Mouse (Mus musculus): Measurements from ENCODE around the gene Mlph. TPM values are rescaled to one million over a fixed set of nuclear protein-coding genes. Genes with fewer than 3 reads are reported as not detected.

Mlph gene
- polyA plus RNA-seq, 1 experiment from 2014 or later = not detected

DNA sequence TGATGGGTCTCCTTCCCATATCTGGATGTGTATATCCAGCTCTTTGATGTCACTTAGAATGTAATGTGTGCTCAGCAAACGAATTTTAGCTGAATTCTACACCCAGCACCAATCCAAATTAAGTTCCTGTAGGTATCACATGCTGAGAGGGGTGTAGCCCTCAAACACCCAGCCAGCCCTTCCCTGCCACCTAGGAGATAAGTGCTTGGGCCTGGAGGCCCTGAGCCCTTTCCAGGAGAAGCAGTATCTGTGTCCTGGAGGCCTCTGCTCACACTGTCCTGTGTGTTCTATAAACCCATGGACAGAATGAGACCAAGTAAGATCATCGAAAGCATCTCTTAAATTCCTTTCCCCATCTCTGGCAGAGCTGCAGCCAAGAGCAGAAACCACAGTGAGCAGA is 32.4 kb downstream of the Mlph start:
- peaks cover 16% of the 10 kb centered on the region; the same call in 1 of the 2 replicates for H3K4me1 ChIP-seq (replicated peaks)
- peak; percentile 78 for ATAC-seq (ENCODE audit: insufficient read depth)
- H3K4me2 ChIP-seq = peak overlapping the region; percentile 25; the same call in 1 of the 2 replicates
- H3K27me3 ChIP-seq = no peaks in the 10 kb centered on the region
- H3K27ac ChIP-seq (replicated peaks) = 0 out of 2 replicates have a peak overlapping the region, but pooled peaks have one; percentile 29
- 39% methylated on average over 2 of the region's 2 CpGs for WGBS (ENCODE audit: insufficient replicate concordance)
- no peaks in the 10 kb centered on the region for H3K36me3 ChIP-seq (replicated peaks)
- no peak overlapping the region for H3K4me3 ChIP-seq (replicated peaks)
- no peak overlapping the region for H3K9ac ChIP-seq
- no peaks in the 10 kb centered on the region for H3K9me3 ChIP-seq (replicated peaks)

DNA sequence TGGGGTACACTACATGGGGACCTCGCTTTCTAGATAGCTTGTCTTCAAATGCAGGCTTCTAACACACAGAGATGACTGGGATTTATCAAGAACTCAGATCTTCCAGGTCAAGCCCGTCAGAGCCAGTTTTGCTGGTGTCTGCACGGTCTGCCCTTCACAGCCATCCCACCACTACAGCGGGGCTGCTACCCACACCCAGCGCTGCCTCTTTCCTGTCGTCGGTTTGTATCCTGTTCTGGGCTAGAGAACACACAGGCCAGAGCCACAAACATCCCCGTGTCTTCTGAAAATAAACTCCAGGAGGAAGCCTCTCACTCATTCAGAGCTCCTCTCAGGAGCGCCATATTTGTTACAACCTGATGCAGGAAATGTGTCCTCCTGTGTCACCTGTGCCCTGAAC is 34.4 kb downstream of the Mlph start:
- Histone ChIP-seq H3K4me2 (no peak overlapping the region), H3K4me1 (replicated peaks) (peaks cover 16% of the 10 kb centered on the region; the same call in 1 of the 2 replicates), H3K4me3 (replicated peaks) (no peak overlapping the region), H3K27me3 (no peaks in the 10 kb centered on the region), H3K9ac (no peak overlapping the region), H3K27ac (replicated peaks) (no peak overlapping the region), H3K9me3 (replicated peaks) (no peaks in the 10 kb centered on the region), H3K36me3 (replicated peaks) (no peaks in the 10 kb centered on the region)
- 15% methylated on average over 9 of the region's 9 CpGs for WGBS (ENCODE audit: insufficient replicate concordance)
- ATAC-seq (ENCODE audit: insufficient read depth) = no peak

DNA sequence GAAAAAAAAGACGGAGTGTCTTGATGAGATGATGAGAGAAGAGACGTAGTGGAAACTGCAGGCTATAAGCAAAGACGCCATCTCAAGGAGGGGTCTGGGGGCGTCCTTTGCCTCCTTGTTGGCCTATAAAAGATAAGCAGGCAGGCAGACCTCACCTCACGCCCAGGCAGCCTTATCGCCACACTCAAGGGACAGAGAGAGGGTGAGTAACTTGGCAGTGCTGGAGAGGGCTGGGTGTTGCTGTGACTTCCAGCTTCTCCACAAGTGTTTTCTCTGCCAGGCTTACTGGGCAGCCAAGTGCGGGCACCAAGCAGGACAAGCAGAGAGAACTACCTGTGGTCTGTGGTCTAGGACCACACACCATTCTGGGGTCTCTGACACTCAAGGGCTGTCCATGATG is 36.8 kb downstream of the Mlph start:
- no peaks in the 10 kb centered on the region for H3K9me3 ChIP-seq (replicated peaks)
- H3K9ac ChIP-seq = no peak overlapping the region
- no peaks in the 10 kb centered on the region for H3K27me3 ChIP-seq
- H3K36me3 ChIP-seq (replicated peaks) = no peaks in the 10 kb centered on the region
- ATAC-seq (ENCODE audit: insufficient read depth) = no peak; the same call in 1 of the 2 replicates
- no peak overlapping the region for H3K27ac ChIP-seq (replicated peaks)
- 50% methylated on average over 7 of the region's 7 CpGs for WGBS (ENCODE audit: insufficient replicate concordance)
- no peak overlapping the region for H3K4me3 ChIP-seq (replicated peaks)
- peaks cover 16% of the 10 kb centered on the region; the same call in 1 of the 2 replicates for H3K4me1 ChIP-seq (replicated peaks)
- no peak overlapping the region for H3K4me2 ChIP-seq

DNA sequence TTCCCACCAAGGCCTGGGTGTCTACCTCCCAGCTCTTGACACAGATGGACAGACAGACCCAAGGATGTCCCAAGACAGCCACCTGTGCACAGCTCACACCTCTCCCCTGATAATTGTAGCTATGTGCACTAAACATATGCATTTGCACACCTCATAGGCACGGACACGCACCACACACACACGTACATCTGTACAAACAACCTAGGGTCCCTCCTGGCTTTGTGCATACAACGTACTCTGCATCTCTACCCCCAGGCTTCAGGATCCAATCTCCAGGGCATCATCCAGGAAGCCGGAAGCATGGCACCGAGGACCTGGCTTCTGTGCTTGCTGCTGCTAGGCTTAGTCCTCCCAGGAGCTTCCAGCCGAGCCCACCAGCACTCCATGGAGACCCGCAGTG is 37.9 kb downstream of the Mlph start, which contains the start of gene Prlh:
Gene Prlh (plus strand): TSS at position 301 of the 400 bp plus-strand sequence.
- no peak within 1 kb of the TSS for H3K4me2 ChIP-seq

DNA sequence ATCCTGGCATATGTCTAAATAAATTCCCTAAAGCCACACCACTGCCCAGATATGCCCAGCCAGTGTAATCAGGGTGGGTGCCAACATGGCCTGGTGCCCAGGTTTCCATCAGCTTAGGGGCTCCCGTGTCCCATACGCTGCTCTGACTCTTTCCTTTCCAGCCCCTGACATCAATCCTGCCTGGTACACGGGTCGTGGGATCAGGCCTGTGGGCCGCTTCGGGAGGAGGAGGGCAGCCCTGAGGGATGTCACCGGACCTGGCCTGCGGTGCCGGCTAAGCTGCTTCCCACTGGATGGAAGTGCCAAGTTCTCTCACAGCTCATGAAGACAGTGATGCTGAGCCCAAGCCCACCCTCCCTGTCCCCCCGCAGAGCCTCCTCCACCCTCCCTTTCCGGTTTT is 38.8 kb downstream of the Mlph start:
- Histone ChIP-seq H3K36me3 (replicated peaks) (no peaks in the 10 kb centered on the region), H3K4me1 (replicated peaks) (peaks cover 9% of the 10 kb centered on the region; the same call in 1 of the 2 replicates), H3K9me3 (replicated peaks) (no peaks in the 10 kb centered on the region), H3K27me3 (no peaks in the 10 kb centered on the region), H3K27ac (replicated peaks) (no peak overlapping the region), H3K9ac (no peak overlapping the region), H3K4me3 (replicated peaks) (no peak overlapping the region), H3K4me2 (no peak overlapping the region)
- ATAC-seq (ENCODE audit: insufficient read depth) = no peak
- 65% methylated on average over 11 of the region's 11 CpGs for WGBS (ENCODE audit: insufficient replicate concordance)

More for the DNA sequence above, 37.9 kb downstream of the Mlph start, which contains the start of gene Prlh:
- WGBS (ENCODE audit: insufficient replicate concordance) = 75% methylated on average over 8 of the region's 8 CpGs
- H3K9me3 ChIP-seq (replicated peaks) = no peaks in the 10 kb centered on the region
- ATAC-seq (ENCODE audit: insufficient read depth) = no peak
- no peak within 1 kb of the TSS for H3K4me3 ChIP-seq (replicated peaks)
- H3K27ac ChIP-seq (replicated peaks) = no peak within 1 kb of the TSS
- H3K27me3 ChIP-seq = no peaks in the 10 kb centered on the region
- H3K36me3 ChIP-seq (replicated peaks) = no peaks in the 10 kb centered on the region
- H3K9ac ChIP-seq = no peak within 1 kb of the TSS
- H3K4me1 ChIP-seq (replicated peaks) = peaks cover 9% of the 10 kb centered on the region; the same call in 1 of the 2 replicates

DNA sequence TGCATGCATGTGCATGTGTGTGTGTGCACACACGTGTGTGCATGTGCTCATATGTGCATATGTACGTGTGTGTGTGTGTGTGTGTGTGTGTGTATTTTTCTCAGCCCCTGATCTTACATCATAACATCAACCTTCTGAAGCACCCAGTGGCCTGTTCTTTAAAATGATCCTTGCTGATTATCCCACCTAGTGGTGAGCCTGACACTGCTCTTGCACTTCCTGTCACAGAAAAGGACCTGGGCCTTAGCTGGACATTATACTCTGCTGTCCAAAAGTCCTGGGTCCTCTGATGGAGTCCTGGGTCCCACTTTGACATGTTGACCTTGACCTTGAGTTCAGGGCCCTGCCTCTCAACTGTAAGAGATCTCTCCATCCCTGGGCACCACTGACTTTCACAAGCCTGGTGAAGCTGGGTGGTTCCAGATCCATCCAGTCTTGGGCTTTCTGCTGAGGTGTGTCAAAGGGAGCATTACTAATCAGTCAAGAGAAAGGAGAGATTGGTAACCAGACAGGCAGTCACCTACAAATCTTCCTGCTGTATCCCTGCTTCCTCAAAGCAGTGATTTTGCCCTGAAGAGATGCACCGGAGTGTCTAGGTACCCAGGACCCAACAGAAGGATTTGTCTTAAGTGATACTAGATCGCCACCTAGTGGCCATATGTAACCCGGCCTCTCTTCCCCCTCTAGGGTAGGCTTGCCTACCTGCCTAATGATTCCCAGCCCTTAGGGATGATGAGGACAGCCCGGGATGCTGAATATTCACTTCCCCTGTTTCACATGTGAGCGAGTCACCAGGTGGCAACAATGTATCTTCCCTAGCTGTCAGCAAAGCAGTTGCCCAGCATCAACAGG is 41.6 kb downstream of the Mlph start:
- WGBS (ENCODE audit: insufficient replicate concordance) = 27% methylated on average over 7 of the region's 7 CpGs
- no peak overlapping the region for H3K9ac ChIP-seq
- no peak overlapping the region for H3K27ac ChIP-seq (replicated peaks)
- H3K4me1 ChIP-seq (replicated peaks) = peaks cover 6% of the 10 kb centered on the region; the same call in 1 of the 2 replicates
- H3K4me3 ChIP-seq (replicated peaks) = no peak overlapping the region
- H3K27me3 ChIP-seq = no peaks in the 10 kb centered on the region
- no peaks in the 10 kb centered on the region for H3K36me3 ChIP-seq (replicated peaks)
- no peak for ATAC-seq (ENCODE audit: insufficient read depth)
- no peak overlapping the region for H3K4me2 ChIP-seq
- no peaks in the 10 kb centered on the region for H3K9me3 ChIP-seq (replicated peaks)

DNA sequence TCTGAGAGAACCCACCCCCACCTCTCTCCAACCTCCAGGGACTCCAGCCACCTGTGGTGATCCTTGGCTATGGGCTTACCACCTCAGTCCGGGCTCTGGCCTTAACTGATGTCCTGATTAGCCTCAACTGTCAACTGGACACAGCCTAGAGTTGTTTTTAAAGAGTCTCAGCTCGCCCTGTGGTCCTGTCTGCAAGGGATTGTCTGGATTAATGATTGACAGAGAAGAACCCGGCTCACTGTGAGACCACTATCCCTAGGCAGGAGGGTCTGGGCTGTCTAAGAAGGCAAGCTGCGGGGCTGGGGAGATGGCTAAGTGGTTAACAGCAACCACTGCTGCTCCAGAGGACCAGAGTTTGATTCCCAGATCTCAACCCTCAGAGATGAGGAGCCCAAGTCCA is 47.6 kb downstream of the Mlph start:
- H3K4me3 ChIP-seq (replicated peaks) = no peak overlapping the region
- no peak overlapping the region for H3K27ac ChIP-seq (replicated peaks)
- no peaks in the 10 kb centered on the region for H3K27me3 ChIP-seq
- ATAC-seq (ENCODE audit: insufficient read depth) = no peak
- no peaks in the 10 kb centered on the region for H3K36me3 ChIP-seq (replicated peaks)
- no peaks in the 10 kb centered on the region for H3K9me3 ChIP-seq (replicated peaks)
- H3K4me1 ChIP-seq (replicated peaks) = peaks cover 13% of the 10 kb centered on the region
- WGBS (ENCODE audit: insufficient replicate concordance) = 26% methylated on average over 4 of the region's 4 CpGs
- no peak overlapping the region for H3K4me2 ChIP-seq
- no peak overlapping the region for H3K9ac ChIP-seq

DNA sequence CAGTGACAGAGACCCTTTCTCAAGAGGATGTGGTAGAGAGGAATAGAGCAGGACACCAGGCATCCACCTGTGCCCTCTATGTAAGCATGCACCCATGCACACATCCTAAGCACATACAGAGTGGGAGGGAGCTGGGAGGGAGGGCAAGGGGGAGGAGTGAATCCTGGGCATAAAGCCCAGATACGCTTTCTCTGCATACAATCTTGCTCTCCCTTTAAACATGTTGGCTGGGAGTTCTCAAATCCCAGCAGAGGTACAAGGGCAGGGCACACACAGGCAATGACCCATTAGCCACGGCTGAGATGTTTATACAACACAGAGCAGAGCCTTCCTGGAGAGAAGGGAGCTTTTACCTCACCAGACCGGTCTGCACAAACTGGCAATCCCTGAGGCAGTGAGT is 48.1 kb downstream of the Mlph start:
- no peak overlapping the region for H3K27ac ChIP-seq (replicated peaks)
- H3K4me1 ChIP-seq (replicated peaks) = peaks cover 13% of the 10 kb centered on the region
- no peak overlapping the region for H3K9ac ChIP-seq
- H3K27me3 ChIP-seq = no peaks in the 10 kb centered on the region
- H3K9me3 ChIP-seq (replicated peaks) = no peaks in the 10 kb centered on the region
- no peak overlapping the region for H3K4me3 ChIP-seq (replicated peaks)
- H3K36me3 ChIP-seq (replicated peaks) = no peaks in the 10 kb centered on the region
- WGBS (ENCODE audit: insufficient replicate concordance) = 38% methylated on average over 3 of the region's 3 CpGs
- no peak overlapping the region for H3K4me2 ChIP-seq
- ATAC-seq (ENCODE audit: insufficient read depth) = no peak

DNA sequence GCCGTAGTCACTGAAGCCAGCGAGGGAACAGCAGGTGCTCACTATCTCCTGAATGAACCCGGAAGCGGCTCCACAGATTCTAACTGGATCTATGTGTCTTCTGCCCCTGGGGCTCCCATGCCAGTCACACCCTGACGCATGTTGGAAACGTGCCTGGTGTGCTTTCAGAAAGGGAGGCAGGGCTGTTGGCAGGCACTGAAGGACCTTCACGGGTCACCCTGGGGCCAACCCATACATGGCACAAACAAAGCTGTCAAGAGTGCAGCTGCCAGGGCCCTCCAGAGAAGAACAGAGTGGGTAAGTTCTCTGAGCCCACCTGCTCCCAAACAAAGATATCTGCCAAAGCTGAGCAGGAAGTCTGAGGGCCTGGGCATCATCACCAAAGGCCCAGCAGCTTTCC is 52.7 kb downstream of the Mlph start:
- ATAC-seq (ENCODE audit: insufficient read depth) = no peak
- no peak overlapping the region for H3K9ac ChIP-seq
- no peaks in the 10 kb centered on the region for H3K9me3 ChIP-seq (replicated peaks)
- H3K4me1 ChIP-seq (replicated peaks) = peaks cover 11% of the 10 kb centered on the region; the same call in 1 of the 2 replicates
- H3K4me3 ChIP-seq (replicated peaks) = no peak overlapping the region
- H3K27ac ChIP-seq (replicated peaks) = no peak overlapping the region
- no peak overlapping the region for H3K4me2 ChIP-seq
- H3K27me3 ChIP-seq = no peaks in the 10 kb centered on the region
- no peaks in the 10 kb centered on the region for H3K36me3 ChIP-seq (replicated peaks)
- 62% methylated on average over 7 of the region's 7 CpGs for WGBS (ENCODE audit: insufficient replicate concordance)

DNA sequence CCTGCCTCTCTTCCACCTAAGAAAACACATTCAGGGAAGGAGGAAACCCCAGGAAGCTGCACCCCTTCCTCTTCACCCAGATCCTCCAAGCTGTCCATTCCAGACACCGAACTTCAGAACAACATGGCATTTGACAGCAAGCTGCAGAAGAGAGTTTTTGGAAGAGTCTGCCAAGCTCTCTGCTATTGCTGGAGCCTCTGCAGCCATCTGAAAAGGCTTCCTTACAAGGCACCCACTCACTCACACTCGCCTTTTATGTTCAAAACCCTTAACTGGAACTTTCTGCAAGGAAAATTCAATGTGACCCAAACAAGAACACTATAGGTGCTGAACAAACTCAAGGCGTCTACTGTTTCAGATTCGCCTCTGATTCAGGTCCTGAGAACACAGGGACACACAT is 53.8 kb downstream of the Mlph start:
- 47% methylated on average over 4 of the region's 4 CpGs for WGBS (ENCODE audit: insufficient replicate concordance)
- no peaks in the 10 kb centered on the region for H3K36me3 ChIP-seq (replicated peaks)
- H3K27ac ChIP-seq (replicated peaks) = no peak overlapping the region
- peak overlapping the region; percentile 42; the same call in 1 of the 2 replicates for H3K4me3 ChIP-seq (replicated peaks)
- H3K4me1 ChIP-seq (replicated peaks) = peaks cover 7% of the 10 kb centered on the region; the same call in 1 of the 2 replicates
- ATAC-seq (ENCODE audit: insufficient read depth) = no peak
- no peaks in the 10 kb centered on the region for H3K27me3 ChIP-seq
- no peaks in the 10 kb centered on the region for H3K9me3 ChIP-seq (replicated peaks)
- peak overlapping the region; percentile 43 for H3K4me2 ChIP-seq
- no peak overlapping the region for H3K9ac ChIP-seq

DNA sequence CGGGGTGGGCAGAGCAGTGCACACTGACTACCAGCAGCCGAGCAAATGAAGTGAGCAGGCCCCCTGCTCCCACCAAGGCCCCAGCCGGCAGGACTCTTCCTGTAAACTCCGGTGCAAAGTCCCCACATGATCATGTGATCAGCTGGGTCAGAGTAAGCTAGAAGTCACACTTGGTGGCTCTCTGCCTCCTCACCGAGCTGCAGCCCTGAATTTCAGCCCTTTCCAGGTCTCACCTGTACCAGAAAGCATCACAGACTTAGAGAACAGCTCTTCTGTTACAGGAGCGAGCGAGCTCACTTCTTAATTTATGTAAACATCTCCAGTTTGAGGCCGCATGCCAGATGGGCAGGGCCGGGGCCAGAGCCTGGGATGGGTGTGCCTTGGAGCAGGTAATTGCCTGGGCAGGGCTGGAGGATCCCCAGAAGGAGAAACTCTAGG is 54.5 kb downstream of the Mlph start, which contains the start of gene Rab17:
Gene Rab17 (minus strand): TSS at position 315 of the 438 bp plus-strand sequence.
- ATAC-seq (ENCODE audit: insufficient read depth) = 0 out of 2 replicates have a peak, but pooled peaks have one; percentile 40
- Histone ChIP-seq H3K9me3 (replicated peaks) (no peaks in the 10 kb centered on the region), H3K4me3 (replicated peaks) (peak within 1 kb of the TSS; percentile 42), H3K4me2 (peak within 1 kb of the TSS; percentile 43), H3K9ac (no peak within 1 kb of the TSS), H3K27me3 (no peaks in the 10 kb centered on the region), H3K4me1 (replicated peaks) (peaks cover 7% of the 10 kb centered on the region; the same call in 1 of the 2 replicates), H3K36me3 (replicated peaks) (no peaks in the 10 kb centered on the region), H3K27ac (replicated peaks) (no peak within 1 kb of the TSS)
- 28% methylated on average over 9 of the region's 9 CpGs for WGBS (ENCODE audit: insufficient replicate concordance)

Data from liver, embryonic 15.5 days (tissue).